Mouse (Mus musculus) yolk sac, embryonic 10.5 days (tissue): ENCODE results near the gene Znrf3.

Experiments used
- DNase-seq: peaks from one replicate; pipeline ENCODE4 v3.0.0-alpha.2; 2017; ENCODE audit warnings: low spot score

Znrf3 gene

DNA sequence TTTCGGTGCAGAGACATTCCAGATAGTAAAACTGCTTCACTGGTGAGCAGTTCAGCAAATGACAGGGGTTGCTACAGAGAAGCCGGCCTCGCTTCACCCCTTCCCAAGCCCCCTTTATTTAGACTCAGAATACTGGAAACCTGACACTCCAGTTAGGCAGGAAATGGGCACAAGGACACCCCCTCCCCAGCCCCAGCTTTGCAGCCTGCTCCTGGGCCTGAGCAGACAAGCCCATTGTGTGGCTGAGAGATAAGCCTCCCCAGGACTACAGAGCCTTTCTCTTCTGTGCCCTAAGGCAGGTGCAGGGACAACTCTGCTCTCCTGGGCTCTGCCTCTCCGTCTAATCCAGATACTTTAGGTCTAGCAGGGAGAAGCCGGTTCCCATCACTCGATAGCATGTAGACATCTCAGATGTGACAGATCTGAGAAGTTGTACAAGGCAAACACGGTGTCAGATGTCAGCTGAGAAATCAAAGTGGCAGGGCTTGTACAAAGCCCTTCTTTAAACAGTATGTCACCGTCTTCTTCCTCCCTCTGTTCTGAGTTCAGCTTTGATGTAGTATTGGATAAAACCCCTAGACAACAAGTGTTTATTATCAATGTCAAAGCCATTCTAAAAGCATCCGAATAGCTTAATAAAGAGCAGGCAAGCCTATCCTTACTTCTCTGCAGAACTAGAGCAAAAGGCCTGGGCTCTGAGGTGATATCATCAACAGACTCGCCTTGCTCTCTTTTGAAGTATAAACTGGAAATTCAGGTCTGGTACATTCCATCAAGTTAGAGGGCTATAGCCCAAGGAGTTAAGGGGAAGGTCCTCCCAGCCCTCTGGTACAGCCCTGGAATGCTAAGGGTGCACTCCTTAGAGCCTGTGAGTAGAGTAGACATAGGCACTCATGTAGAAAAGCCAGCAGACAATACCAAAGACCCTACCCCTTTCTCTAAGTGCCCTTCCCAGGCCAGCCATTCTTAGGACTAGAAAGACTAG, 204.6 kb downstream of the Znrf3 start:
- peak; percentile 53 for DNase-seq
